In genomic region chr2:92187061-92187460, GRCm38 (mm10) we compare ENCODE assay signal across 9 mouse cellular contexts.
DNase-seq lines count a peak whose midpoint lies in the region; ATAC-seq and TF ChIP-seq lines count a peak whose summit lies in the region.
"Had no signal": no experiment of that assay in that cellular context is flagged by ENCODE, and none has a peak within 500 bp of the region (broad histone marks: within the 10 kb centered on the region; RNA-seq: fewer than 3 reads in every experiment).

No protein-coding gene starts in this region.

- H3K9me3 ChIP-seq in limb, embryonic 14.5 days (ENCODE audit: control insufficient read depth, low read length) = no peaks in the 10 kb centered on the region

- H3K4me1 ChIP-seq in limb, embryonic 14.5 days (ENCODE audit: control insufficient read depth, insufficient read depth, low read length) = peaks cover 19% of the 10 kb centered on the region

- no peak for TF ChIP-seq POLR2A in limb, embryonic 14.5 days (IDR thresholded peaks at IDR 0.05; ENCODE audit: borderline replicate concordance, extremely low read depth, insufficient read depth, insufficient read length)

- H3K9ac ChIP-seq in limb, embryonic 14.5 days (ENCODE audit: low read depth, low read length, severe bottlenecking) = no peak overlapping the region

- DNase-seq in heart, adult 11 months = peak; percentile 81
- DNase-seq in heart, postnatal 4 days = no peak
- peak; percentile 43 for DNase-seq in thymus, postnatal 14 days
- DNase-seq in thymus, adult 18-20 months = no peak
- DNase-seq in limb, embryonic 14.5 days (ENCODE audit: low spot score) = no peak
- DNase-seq in MN1 (ENCODE audit: low spot score) = no peak
- no peak for DNase-seq in urinary bladder, postnatal 14 days (ENCODE audit: low spot score)
- DNase-seq: right cerebral cortex, postnatal 14 days had no signal

- H3K27me3 ChIP-seq in limb, embryonic 14.5 days (ENCODE audit: control insufficient read depth, insufficient read depth, low read length) = no peaks in the 10 kb centered on the region

- no peak for ATAC-seq in limb, embryonic 14.5 days (ENCODE audit: low FRiP score, low read depth)
- no peak for ATAC-seq in cerebellum, adult (ENCODE audit: insufficient number of reproducible peaks, low FRiP score, low TSS enrichment)

- H3K4me2 ChIP-seq in limb, embryonic 14.5 days (replicated peaks; ENCODE audit: low read depth, low read length, severe bottlenecking) = peak overlapping the region; percentile 77

- peak overlapping the region; percentile 4; the same call in 1 of the 2 replicates for H3K4me3 ChIP-seq in limb, embryonic 14.5 days (replicated peaks; ENCODE audit: low read length)

- H3K36me3 ChIP-seq in limb, embryonic 14.5 days (ENCODE audit: control insufficient read depth, insufficient read depth, low read length) = no peaks in the 10 kb centered on the region

- WGBS in limb, embryonic 14.5 days = 56% methylated on average over 6 of the region's 6 CpGs

- no peak overlapping the region for H3K27ac ChIP-seq in limb, embryonic 14.5 days (replicated peaks; ENCODE audit: low read depth, low read length)

Comparison
In these comparisons a context has a peak if more than half of its experiments do, and no peak if none do; other contexts are left out.
1. DNase-seq: peak in heart, adult 11 months (single experiment) and thymus, postnatal 14 days (single experiment); none in heart, postnatal 4 days (single experiment), thymus, adult 18-20 months (0 of 2), limb, embryonic 14.5 days (single experiment), MN1 (single experiment) and urinary bladder, postnatal 14 days (single experiment).